9 mouse cellular contexts compared by ENCODE assay signal in genomic region chr8:120361301-120361700, GRCm38 (mm10).
DNase-seq lines count a peak whose midpoint lies in the region; ATAC-seq lines count a peak whose summit lies in the region.
"Had no signal": no experiment of that assay in that cellular context is flagged by ENCODE, and none has a peak within 500 bp of the region (broad histone marks: within the 10 kb centered on the region; RNA-seq: fewer than 3 reads in every experiment).

No protein-coding gene starts in this region.

- H3K4me3 ChIP-seq in megakaryocyte, embryonic 14.5 days (replicated peaks) = peak overlapping the region; percentile 71
- no peak overlapping the region for H3K4me3 ChIP-seq in heart, embryonic 10.5 days
- H3K4me3 ChIP-seq: limb, embryonic 12.5 days had no signal

- H3K4me1 ChIP-seq in megakaryocyte, embryonic 14.5 days = peaks cover 99% of the 10 kb centered on the region
- H3K4me1 ChIP-seq in heart, embryonic 10.5 days = peaks cover 74% of the 10 kb centered on the region

- peaks cover 4% of the 10 kb centered on the region for H3K27me3 ChIP-seq in megakaryocyte, embryonic 14.5 days (replicated peaks)
- H3K27me3 ChIP-seq in heart, embryonic 10.5 days (ENCODE audit: insufficient read depth, poor library complexity, severe bottlenecking) = peaks cover 7% of the 10 kb centered on the region; the same call in 1 of the 2 replicates
- H3K27me3 ChIP-seq: limb, embryonic 12.5 days had no signal

- WGBS in heart, embryonic 10.5 days = 70% methylated on average over 8 of the region's 8 CpGs

- H3K9me3 ChIP-seq in megakaryocyte, embryonic 14.5 days = no peaks in the 10 kb centered on the region
- no peaks in the 10 kb centered on the region for H3K9me3 ChIP-seq in heart, embryonic 10.5 days
- H3K9me3 ChIP-seq: limb, embryonic 12.5 days had no signal

- peaks cover 5% of the 10 kb centered on the region for H3K36me3 ChIP-seq in megakaryocyte, embryonic 14.5 days (replicated peaks; ENCODE audit: low read length)
- H3K36me3 ChIP-seq in heart, embryonic 10.5 days = no peaks in the 10 kb centered on the region
- H3K36me3 ChIP-seq: limb, embryonic 12.5 days had no signal

- peak overlapping the region; percentile 42 for H3K27ac ChIP-seq in heart, embryonic 10.5 days
- H3K27ac ChIP-seq: limb, embryonic 12.5 days had no signal

- peak; percentile 79 for DNase-seq in cerebellum, adult 9-11 months
- DNase-seq in heart, embryonic 10.5 days (ENCODE audit: low spot score) = no peak
- peak; percentile 94 for DNase-seq in left cerebral cortex, postnatal 4 days
- no peak for DNase-seq in Muller cell, postnatal 12 days (ENCODE audit: inconsistent ontology term)
- no peak for DNase-seq in yolk sac, embryonic 10.5 days (ENCODE audit: low spot score)

- no peak for ATAC-seq in megakaryocyte, adult 5-6 weeks (ENCODE audit: poor library complexity, severe bottlenecking)
- no peak for ATAC-seq in megakaryocyte-erythroid progenitor cell, adult 5-6 weeks (replicated peaks; ENCODE audit: low FRiP score, low TSS enrichment, poor library complexity, severe bottlenecking)

- intact Hi-C loops in left cerebral cortex, postnatal 4 days (cut with DNase I) = no loop called here

Comparison
In these comparisons a context has a peak if more than half of its experiments do, and no peak if none do; other contexts are left out.
1. DNase-seq: peak in cerebellum, adult 9-11 months (single experiment) and left cerebral cortex, postnatal 4 days (single experiment); none in heart, embryonic 10.5 days (single experiment), Muller cell, postnatal 12 days (single experiment) and yolk sac, embryonic 10.5 days (single experiment).